In genomic region chr19:4147782-4148490, GRCm38 (mm10) we compare ENCODE assay signal across 7 mouse cellular contexts. TPM values are rescaled to one million over a fixed set of nuclear protein-coding genes. Genes with fewer than 3 reads are reported as not detected.
DNase-seq lines count a peak whose midpoint lies in the region; ATAC-seq and TF ChIP-seq lines count a peak whose summit lies in the region.

No protein-coding gene starts in this region.

- H3K4me2 ChIP-seq in lung, postnatal 0 days (replicated peaks; ENCODE audit: low read depth, low read length) = peak overlapping the region; percentile 79
- H3K4me2 ChIP-seq in limb, embryonic 12.5 days = peak overlapping the region; percentile 93
- peak overlapping the region; percentile 78 for H3K4me2 ChIP-seq in stomach, embryonic 14.5 days (replicated peaks; ENCODE audit: low read depth, low read length)

- H3K36me3 ChIP-seq in lung, postnatal 0 days (ENCODE audit: insufficient read depth, low read length) = no peaks in the 10 kb centered on the region; the same call in 1 of the 2 replicates
- peaks cover 32% of the 10 kb centered on the region for H3K36me3 ChIP-seq in forebrain, embryonic 10.5 days (replicated peaks)
- H3K36me3 ChIP-seq in limb, embryonic 12.5 days = peaks cover 31% of the 10 kb centered on the region
- H3K36me3 ChIP-seq in stomach, embryonic 14.5 days (ENCODE audit: control insufficient read depth, insufficient read depth, low read length) = peaks cover 19% of the 10 kb centered on the region

- H3K4me1 ChIP-seq in lung, postnatal 0 days (ENCODE audit: insufficient read depth, low read depth, low read length) = peaks cover 12% of the 10 kb centered on the region; the same call in 1 of the 2 replicates
- peaks cover 34% of the 10 kb centered on the region for H3K4me1 ChIP-seq in forebrain, embryonic 10.5 days
- H3K4me1 ChIP-seq in limb, embryonic 12.5 days (replicated peaks) = peaks cover 18% of the 10 kb centered on the region
- H3K4me1 ChIP-seq in stomach, embryonic 14.5 days (ENCODE audit: control insufficient read depth, insufficient read depth, low read length) = peaks cover 20% of the 10 kb centered on the region

- 38% methylated on average over 9 of the region's 9 CpGs for WGBS in lung, postnatal 0 days
- 39% methylated on average over 9 of the region's 9 CpGs for WGBS in forebrain, embryonic 10.5 days
- 38% methylated on average over 9 of the region's 9 CpGs for WGBS in limb, embryonic 12.5 days
- WGBS in stomach, embryonic 14.5 days = 33% methylated on average over 9 of the region's 9 CpGs

- H3K9ac ChIP-seq in lung, postnatal 0 days (replicated peaks; ENCODE audit: low read depth) = peak overlapping the region; percentile 90; the same call in 1 of the 2 replicates
- peak overlapping the region; percentile 81 for H3K9ac ChIP-seq in limb, embryonic 12.5 days (replicated peaks)
- 0 out of 2 replicates have a peak overlapping the region, but pooled peaks have one; percentile 18 for H3K9ac ChIP-seq in stomach, embryonic 14.5 days (replicated peaks; ENCODE audit: low read depth, low read length)

- H3K9me3 ChIP-seq in lung, postnatal 0 days (ENCODE audit: low read length) = no peaks in the 10 kb centered on the region
- peaks cover 6% of the 10 kb centered on the region; the same call in 1 of the 2 replicates for H3K9me3 ChIP-seq in forebrain, embryonic 10.5 days
- H3K9me3 ChIP-seq in limb, embryonic 12.5 days = 0 out of 2 replicates have a peak, but pooled peaks cover 4% of the 10 kb centered on the region
- no peaks in the 10 kb centered on the region for H3K9me3 ChIP-seq in stomach, embryonic 14.5 days (ENCODE audit: control insufficient read depth, low read depth, low read length)

- TF ChIP-seq CTCF in lung, postnatal 0 days (IDR thresholded peaks at IDR 0.05) = no peak

- no peaks in the 10 kb centered on the region for H3K27me3 ChIP-seq in lung, postnatal 0 days (replicated peaks; ENCODE audit: insufficient read depth, low read length)
- H3K27me3 ChIP-seq in forebrain, embryonic 10.5 days (ENCODE audit: poor library complexity, severe bottlenecking) = no peaks in the 10 kb centered on the region
- no peaks in the 10 kb centered on the region for H3K27me3 ChIP-seq in limb, embryonic 12.5 days
- H3K27me3 ChIP-seq in stomach, embryonic 14.5 days (ENCODE audit: control insufficient read depth, insufficient read depth, low read length) = no peaks in the 10 kb centered on the region

- peak overlapping the region; percentile 90 for H3K4me3 ChIP-seq in lung, postnatal 0 days (ENCODE audit: low read depth, low read length)
- peak overlapping the region; percentile 73 for H3K4me3 ChIP-seq in forebrain, embryonic 10.5 days
- peak overlapping the region; percentile 92 for H3K4me3 ChIP-seq in limb, embryonic 12.5 days (replicated peaks)
- H3K4me3 ChIP-seq in stomach, embryonic 14.5 days (ENCODE audit: low read depth, low read length) = peak overlapping the region; percentile 79

- TF ChIP-seq EP300 in lung, postnatal 0 days (IDR thresholded peaks at IDR 0.05) = no peak

- H3K27ac ChIP-seq in lung, postnatal 0 days (ENCODE audit: low read length) = peak overlapping the region; percentile 69
- H3K27ac ChIP-seq in forebrain, embryonic 10.5 days = peak overlapping the region; percentile 88
- peak overlapping the region; percentile 56; the same call in 1 of the 2 replicates for H3K27ac ChIP-seq in limb, embryonic 12.5 days
- peak overlapping the region; percentile 56 for H3K27ac ChIP-seq in stomach, embryonic 14.5 days (ENCODE audit: low read length)

- no peak for DNase-seq in lung, postnatal 0 days (ENCODE audit: low spot score)
- DNase-seq in lung, postnatal 14 days = no peak
- DNase-seq in forebrain, embryonic 10.5 days (ENCODE audit: extremely low spot score, low spot score) = no peak
- no peak for DNase-seq in spleen, postnatal 36 days (ENCODE audit: low spot score in 2 of 2)
- no peak for DNase-seq in right cerebral cortex, postnatal 4 days

- ATAC-seq in lung, postnatal 0 days = no peak
- ATAC-seq in limb, embryonic 12.5 days (ENCODE audit: insufficient number of reproducible peaks, insufficient read depth, low FRiP score, low TSS enrichment, low read depth) = no peak; the same call in 1 of the 2 replicates
- ATAC-seq in stomach, embryonic 14.5 days (ENCODE audit: insufficient number of reproducible peaks, insufficient read depth, low FRiP score, low read depth) = peak; percentile 2; the same call in 1 of the 2 replicates

RNA-seq across cellular contexts. Expression of gene Coro1b, which starts 0.5 kb away (rescaled TPM):
- polyA plus RNA-seq in lung, postnatal 0 days (2015; fragmentation: Nextera tagmentation; extraction: Ambion mirVana) = 183 and 192 TPM in 2 replicates
- 128 and 130 TPM in 2 replicates for polyA plus RNA-seq in forebrain, embryonic 10.5 days (2016; fragmentation: Nextera tagmentation; extraction: Ambion mirVana)
- polyA plus RNA-seq in limb, embryonic 12.5 days (2016; fragmentation: Nextera tagmentation; extraction: Ambion mirVana) = 125 and 131 TPM in 2 replicates
- polyA plus RNA-seq in stomach, embryonic 14.5 days (2014; fragmentation: Nextera tagmentation; extraction: Ambion mirVana) = 149 and 152 TPM in 2 replicates

RNA-seq across cellular contexts. Expression of gene Cabp4, which starts 4.1 kb away (rescaled TPM):
- 0.08 and 0.10 TPM in 2 replicates for polyA plus RNA-seq in lung, postnatal 0 days (2015; fragmentation: Nextera tagmentation; extraction: Ambion mirVana)
- polyA plus RNA-seq in forebrain, embryonic 10.5 days (2016; fragmentation: Nextera tagmentation; extraction: Ambion mirVana) = not detected in 2 replicates
- polyA plus RNA-seq in limb, embryonic 12.5 days (2016; fragmentation: Nextera tagmentation; extraction: Ambion mirVana) = 0.12 and 0.14 TPM in 2 replicates
- not detected in 2 replicates for polyA plus RNA-seq in stomach, embryonic 14.5 days (2014; fragmentation: Nextera tagmentation; extraction: Ambion mirVana)

RNA-seq across cellular contexts. Expression of gene Ptprcap, which starts 5.5 kb away (rescaled TPM):
- 3.4 and 3.7 TPM in 2 replicates for polyA plus RNA-seq in lung, postnatal 0 days (2015; fragmentation: Nextera tagmentation; extraction: Ambion mirVana)
- 0.71 TPM in 1 of 2 replicates, not detected in the other for polyA plus RNA-seq in forebrain, embryonic 10.5 days (2016; fragmentation: Nextera tagmentation; extraction: Ambion mirVana)
- 1.3 and 1.4 TPM in 2 replicates for polyA plus RNA-seq in limb, embryonic 12.5 days (2016; fragmentation: Nextera tagmentation; extraction: Ambion mirVana)
- polyA plus RNA-seq in stomach, embryonic 14.5 days (2014; fragmentation: Nextera tagmentation; extraction: Ambion mirVana) = 1.9 and 2.6 TPM in 2 replicates

RNA-seq across cellular contexts. Expression of gene Gpr152, which starts 8.3 kb away (rescaled TPM):
- not detected in 2 replicates for polyA plus RNA-seq in lung, postnatal 0 days (2015; fragmentation: Nextera tagmentation; extraction: Ambion mirVana)
- polyA plus RNA-seq in forebrain, embryonic 10.5 days (2016; fragmentation: Nextera tagmentation; extraction: Ambion mirVana) = not detected in 2 replicates
- not detected in 2 replicates for polyA plus RNA-seq in limb, embryonic 12.5 days (2016; fragmentation: Nextera tagmentation; extraction: Ambion mirVana)
- polyA plus RNA-seq in stomach, embryonic 14.5 days (2014; fragmentation: Nextera tagmentation; extraction: Ambion mirVana) = not detected in 2 replicates

RNA-seq across cellular contexts. Expression of gene Rps6kb2, which starts 15.2 kb away (rescaled TPM):
- polyA plus RNA-seq in lung, postnatal 0 days (2015; fragmentation: Nextera tagmentation; extraction: Ambion mirVana) = 28.4 and 35.1 TPM in 2 replicates
- polyA plus RNA-seq in forebrain, embryonic 10.5 days (2016; fragmentation: Nextera tagmentation; extraction: Ambion mirVana) = 59.7 TPM in 2 replicates
- 63.3 and 69.4 TPM in 2 replicates for polyA plus RNA-seq in limb, embryonic 12.5 days (2016; fragmentation: Nextera tagmentation; extraction: Ambion mirVana)
- polyA plus RNA-seq in stomach, embryonic 14.5 days (2014; fragmentation: Nextera tagmentation; extraction: Ambion mirVana) = 35.8 and 38.9 TPM in 2 replicates

Comparison
In these comparisons a context has a peak if more than half of its experiments do, and no peak if none do; other contexts are left out.
1. H3K9ac ChIP-seq: peak in every context shown above with its lines; median percentile 90 in lung, postnatal 0 days; 81 in limb, embryonic 12.5 days; 18 in stomach, embryonic 14.5 days.